Mouse (Mus musculus) macrophage (primary cell): ENCODE measurements around the gene Etv2. TPM values are rescaled to one million over a fixed set of nuclear protein-coding genes. Genes with fewer than 3 reads are reported as not detected.
A peak's percentile ranks its signal among the peaks of the same experiment; 100 is the strongest.

Source experiments
- H3K27ac ChIP-seq: fragments of 350-480 bp; formaldehyde crosslinking; 2 replicates; pipeline ENCODE4 v1.9.0; 2021
- H3K36me3 ChIP-seq: fragments of 350-480 bp; formaldehyde crosslinking; 2 replicates; pipeline ENCODE4 v1.9.0; 2021; ENCODE audit errors: inconsistent target
- H3K4me3 ChIP-seq: fragments of 350-480 bp; formaldehyde crosslinking; 2 replicates; pipeline ENCODE4 v1.9.0; 2021; ENCODE audit errors: inconsistent target
- H3K79me2 ChIP-seq: fragments of 350-480 bp; formaldehyde crosslinking; 2 replicates; pipeline ENCODE4 v1.9.0; 2021; ENCODE audit errors: inconsistent target
- WGBS: methylation state at CpG from one replicate; pipeline ENCODE4 v1.1.7; 2026; ENCODE audit warnings: inconsistent platforms; ENCODE audit not compliant: missing documents; 5-methylcytosine and 5-hydroxymethylcytosine counted together
- polyA plus RNA-seq: library from polyadenylated mRNA; stranded (reverse); fragments of 250-400 nt; gene quantifications from 3 replicates; pipeline ENCODE4 v1.2.4, GENCODE M21; 2018; ENCODE audit warnings: inconsistent platforms

Gene Etv2
- polyA plus RNA-seq, 1 experiment from 2014 or later, result not detected

- H3K36me3 ChIP-seq, result no peaks in the 10 kb centered on the region
- 80% methylated on average over 7 of the region's 7 CpGs for WGBS
- no peaks in the 10 kb centered on the region for H3K79me2 ChIP-seq
- H3K27ac ChIP-seq, result no peak overlapping the region
- H3K4me3 ChIP-seq, result no peak overlapping the region
These were observed 35.0 kb downstream of the Etv2 start for GRCm38 (mm10) chr7:30600651-30601050.

- no peaks in the 10 kb centered on the region for H3K79me2 ChIP-seq
- H3K36me3 ChIP-seq, result no peaks in the 10 kb centered on the region
- 11% methylated on average over 16 of the region's 16 CpGs for WGBS
- H3K4me3 ChIP-seq, result no peak overlapping the region
- no peak overlapping the region for H3K27ac ChIP-seq
These were observed 35.7 kb downstream of the Etv2 start for GRCm38 (mm10) chr7:30599933-30600353.

- WGBS, result 96% methylated on average over 12 of the region's 12 CpGs
- Histone ChIP-seq H3K79me2 (no peaks in the 10 kb centered on the region), H3K27ac (no peak within 1 kb of the TSS), H3K36me3 (no peaks in the 10 kb centered on the region), H3K4me3 (no peak within 1 kb of the TSS)
These were observed 36.9 kb downstream of the Etv2 start, which contains the start of gene Zbtb32 for GRCm38 (mm10) chr7:30598786-30599185. TSS of gene Zbtb32 (minus strand) at chr7:30598909.

- H3K27ac ChIP-seq, result no peak overlapping the region
- H3K79me2 ChIP-seq, result no peaks in the 10 kb centered on the region
- no peaks in the 10 kb centered on the region for H3K36me3 ChIP-seq
- 91% methylated on average over 5 of the region's 5 CpGs for WGBS
- H3K4me3 ChIP-seq, result no peak overlapping the region
These were observed 38.8 kb downstream of the Etv2 start for GRCm38 (mm10) chr7:30596811-30597210.

- 96% methylated on average over 5 of the region's 5 CpGs for WGBS
- no peaks in the 10 kb centered on the region for H3K36me3 ChIP-seq
- H3K79me2 ChIP-seq, result no peaks in the 10 kb centered on the region
- H3K27ac ChIP-seq, result no peak overlapping the region
- no peak overlapping the region for H3K4me3 ChIP-seq
These were observed 39.6 kb downstream of the Etv2 start for GRCm38 (mm10) chr7:30596093-30596492.

- Histone ChIP-seq H3K79me2 (no peaks in the 10 kb centered on the region), H3K36me3 (no peaks in the 10 kb centered on the region), H3K4me3 (no peak overlapping the region), H3K27ac (no peak overlapping the region)
- 45% methylated on average over 4 of the region's 4 CpGs for WGBS
These were observed 41.1 kb downstream of the Etv2 start for GRCm38 (mm10) chr7:30594510-30595024.

GRCm38 (mm10) chr7:30593579-30594509 is 41.8 kb downstream of the Etv2 start:
- Histone ChIP-seq H3K27ac (no peak overlapping the region), H3K4me3 (no peak overlapping the region), H3K79me2 (no peaks in the 10 kb centered on the region), H3K36me3 (no peaks in the 10 kb centered on the region)
- WGBS, result 77% methylated on average over 10 of the region's 10 CpGs

- WGBS, result 61% methylated on average over 5 of the region's 5 CpGs
- no peaks in the 10 kb centered on the region for H3K36me3 ChIP-seq
- H3K4me3 ChIP-seq, result no peak overlapping the region
- peaks cover 3% of the 10 kb centered on the region for H3K79me2 ChIP-seq
- no peak overlapping the region for H3K27ac ChIP-seq
These were observed 42.8 kb downstream of the Etv2 start for GRCm38 (mm10) chr7:30592772-30593423.

GRCm38 (mm10) chr7:30591605-30591951 is 44.1 kb downstream of the Etv2 start:
- Histone ChIP-seq H3K36me3 (no peaks in the 10 kb centered on the region), H3K27ac (no peak overlapping the region), H3K4me3 (no peak overlapping the region), H3K79me2 (peaks cover 16% of the 10 kb centered on the region)
- WGBS, result 98% methylated on average over 4 of the region's 4 CpGs

GRCm38 (mm10) chr7:30590927-30591604 is 44.6 kb downstream of the Etv2 start:
- WGBS, result 97% methylated on average over 9 of the region's 9 CpGs
- no peak overlapping the region for H3K27ac ChIP-seq
- H3K4me3 ChIP-seq, result no peak overlapping the region
- H3K79me2 ChIP-seq, result peaks cover 22% of the 10 kb centered on the region
- H3K36me3 ChIP-seq, result peaks cover 3% of the 10 kb centered on the region; the same call in 1 of the 2 replicates

GRCm38 (mm10) chr7:30589435-30590301 is 46.0 kb downstream of the Etv2 start:
- Histone ChIP-seq H3K27ac (peak overlapping the region; percentile 65), H3K79me2 (peaks cover 35% of the 10 kb centered on the region), H3K36me3 (peaks cover 17% of the 10 kb centered on the region), H3K4me3 (peak overlapping the region; percentile 71)
- 30% methylated on average over 39 of the region's 40 CpGs for WGBS

- H3K79me2 ChIP-seq, result peaks cover 35% of the 10 kb centered on the region
These were observed 46.8 kb downstream of the Etv2 start, which contains the start of gene Kmt2b for GRCm38 (mm10) chr7:30588676-30589434. TSS of gene Kmt2b (minus strand) at chr7:30588726.

More at GRCm38 (mm10) chr7:30588676-30589434, 46.8 kb downstream of the Etv2 start, which contains the start of gene Kmt2b:
- peak within 1 kb of the TSS; percentile 65 for H3K27ac ChIP-seq
- H3K4me3 ChIP-seq, result peak within 1 kb of the TSS; percentile 94
- H3K36me3 ChIP-seq, result peaks cover 25% of the 10 kb centered on the region
- WGBS, result under 1% methylated on average over 49 of the region's 68 CpGs
